Mouse (Mus musculus) neural tube, embryonic 12.5 days (tissue): ENCODE results near the gene Pxdn. TPM values are rescaled to one million over a fixed set of nuclear protein-coding genes. Genes with fewer than 3 reads are reported as not detected.

Source experiments
- ATAC-seq: fragments of 200-750 bp; cut with Nextera tagmentation; 2 replicates; pipeline ENCODE4 v1.8.0; 2017; ENCODE audit warnings: low read depth, mild to moderate bottlenecking, moderate TSS enrichment, moderate library complexity; ENCODE audit not compliant: low FRiP score
- H3K27ac ChIP-seq: fragments of 300-500 bp; sonication (generic); 2 replicates; pipeline ENCODE4 v1.5.1; 2016
- H3K27me3 ChIP-seq: fragments of 300-500 bp; sonication (generic); replicated peaks from 2 replicates; pipeline ENCODE4 v1.6.1; 2016; ENCODE audit warnings: mild to moderate bottlenecking
- H3K36me3 ChIP-seq: fragments of 300-500 bp; sonication (generic); 2 replicates; pipeline ENCODE4 v1.6.1; 2016; ENCODE audit warnings: mild to moderate bottlenecking
- H3K4me1 ChIP-seq: fragments of 300-500 bp; sonication (generic); 2 replicates; pipeline ENCODE4 v1.6.1; 2016
- H3K4me2 ChIP-seq: fragments of 300-500 bp; sonication (generic); replicated peaks from 2 replicates; pipeline ENCODE4 v1.6.1; 2016; ENCODE audit warnings: mild to moderate bottlenecking
- H3K4me3 ChIP-seq: fragments of 300-500 bp; sonication (generic); 2 replicates; pipeline ENCODE4 v1.5.1; 2016
- H3K9ac ChIP-seq: fragments of 300-500 bp; sonication (generic); 2 replicates; pipeline ENCODE4 v1.6.1; 2016; ENCODE audit warnings: mild to moderate bottlenecking
- H3K9me3 ChIP-seq: fragments of 300-500 bp; sonication (generic); 2 replicates; pipeline ENCODE4 v1.6.1; 2016; ENCODE audit warnings: mild to moderate bottlenecking
- WGBS: fragments of 180-500 bp; shearing (Covaris S2); methylation state at CpG from one replicate; pipeline ENCODE4 v1.1.7; 2016; 5-methylcytosine and 5-hydroxymethylcytosine counted together
- polyA plus RNA-seq: library from polyadenylated mRNA; unstranded; fragments of >200 nt; fragmentation: Nextera tagmentation; extraction: Ambion mirVana; gene quantifications from 2 replicates; pipeline ENCODE4 v1.2.1, GENCODE M21; 2016

The Pxdn gene
- polyA plus RNA-seq, 1 experiment from 2014 or later, result 74.1 TPM

DNA sequence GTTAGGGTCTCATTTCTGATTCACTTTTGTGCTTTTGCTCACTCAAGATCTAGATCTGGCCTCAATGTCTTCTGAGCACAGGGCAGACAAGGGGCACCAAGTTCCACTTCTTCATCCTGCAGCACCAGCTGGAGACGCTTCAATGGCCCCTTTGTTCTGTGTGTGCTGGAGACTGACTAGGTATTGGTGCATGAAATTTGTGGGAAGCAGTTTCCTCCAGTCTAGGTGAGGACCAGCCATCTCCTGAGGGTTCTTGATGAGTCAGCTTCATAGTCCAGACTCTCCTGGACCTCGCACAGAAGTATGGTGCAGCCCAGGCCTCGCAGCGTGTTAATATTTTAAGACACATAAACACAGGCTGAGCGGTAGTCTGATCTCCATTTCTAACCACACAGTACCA is 97.3 kb downstream of the Pxdn start:
- no peak overlapping the region for H3K9ac ChIP-seq
- H3K27me3 ChIP-seq, result no peaks in the 10 kb centered on the region
- H3K4me1 ChIP-seq, result peaks cover 18% of the 10 kb centered on the region
- no peak overlapping the region for H3K4me2 ChIP-seq
- no peak overlapping the region for H3K4me3 ChIP-seq
- no peak for ATAC-seq
- 83% methylated on average over 5 of the region's 5 CpGs for WGBS
- H3K27ac ChIP-seq, result no peak overlapping the region
- no peaks in the 10 kb centered on the region for H3K36me3 ChIP-seq
- H3K9me3 ChIP-seq, result no peaks in the 10 kb centered on the region

- 33% methylated on average over 1 of the region's 1 CpGs for WGBS
- ATAC-seq, result no peak
- Histone ChIP-seq H3K9ac (no peak overlapping the region), H3K9me3 (no peaks in the 10 kb centered on the region), H3K4me2 (no peak overlapping the region), H3K36me3 (no peaks in the 10 kb centered on the region), H3K4me1 (peaks cover 18% of the 10 kb centered on the region), H3K27ac (no peak overlapping the region), H3K4me3 (no peak overlapping the region), H3K27me3 (no peaks in the 10 kb centered on the region)
Observed at GRCm38 (mm10) chr12:30035406-30035805, 98.0 kb downstream of the Pxdn start.

DNA sequence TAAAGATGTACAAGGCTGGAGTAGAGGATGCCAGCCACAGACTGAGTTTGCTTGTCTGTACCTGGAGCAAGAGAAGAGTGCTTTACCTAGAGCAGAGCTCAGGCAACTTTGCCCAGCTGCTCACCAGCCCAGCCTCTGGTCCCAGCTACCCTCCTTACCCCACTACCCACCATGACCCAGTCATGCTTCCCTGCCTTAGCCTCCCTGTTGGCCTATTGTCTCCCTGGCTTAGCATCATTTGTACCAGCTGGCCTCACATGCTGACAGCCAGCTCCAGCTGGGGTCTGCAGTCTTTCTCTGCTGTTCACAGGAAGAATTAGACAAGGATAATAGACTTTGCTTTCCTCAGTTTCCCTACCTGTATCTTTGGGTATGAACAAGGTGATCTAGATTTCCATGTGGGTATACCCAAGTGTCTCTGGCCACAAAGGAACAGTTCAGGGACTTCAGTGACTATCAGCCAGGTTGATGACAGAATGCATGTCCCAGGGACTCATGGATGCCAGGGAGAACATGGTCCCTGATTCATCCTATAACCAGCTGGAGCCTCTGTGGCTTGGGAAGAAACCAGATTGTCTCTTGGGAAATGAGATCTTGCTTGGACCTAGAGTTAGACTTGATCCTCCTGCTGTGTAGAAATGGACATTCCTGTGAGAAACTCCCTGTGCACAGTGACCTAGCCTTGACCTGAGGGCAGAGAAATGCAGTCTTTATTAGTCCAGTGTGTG is 98.6 kb downstream of the Pxdn start:
- Histone ChIP-seq H3K36me3 (no peaks in the 10 kb centered on the region), H3K4me2 (no peak overlapping the region), H3K9ac (no peak overlapping the region), H3K27ac (no peak overlapping the region), H3K9me3 (no peaks in the 10 kb centered on the region), H3K27me3 (no peaks in the 10 kb centered on the region), H3K4me3 (no peak overlapping the region), H3K4me1 (peaks cover 18% of the 10 kb centered on the region)
- no peak for ATAC-seq

DNA sequence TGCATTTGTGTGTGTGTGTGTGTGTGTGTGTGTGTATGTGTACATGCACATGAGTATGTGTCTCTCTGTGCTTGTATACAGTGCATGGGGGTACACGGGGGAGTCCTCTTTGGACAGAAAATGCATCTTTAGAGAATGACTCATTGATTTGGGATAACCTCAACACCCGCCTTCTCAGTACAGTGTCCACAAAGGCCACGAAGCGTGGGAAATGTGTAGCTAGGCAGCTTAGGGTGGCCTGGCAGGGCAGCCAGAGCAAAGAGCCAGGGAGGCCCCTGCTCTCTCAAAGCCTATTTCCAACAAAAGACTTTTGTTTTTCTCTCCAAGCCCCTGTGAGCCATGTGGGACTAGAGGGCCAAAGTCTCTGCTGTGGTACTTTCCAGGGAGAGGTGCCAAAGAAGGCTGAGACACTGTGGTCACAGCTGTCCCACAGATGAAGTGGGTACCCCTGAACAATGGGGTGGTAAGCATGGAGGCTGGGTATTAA is 99.2 kb downstream of the Pxdn start:
- H3K9me3 ChIP-seq, result no peaks in the 10 kb centered on the region

DNA sequence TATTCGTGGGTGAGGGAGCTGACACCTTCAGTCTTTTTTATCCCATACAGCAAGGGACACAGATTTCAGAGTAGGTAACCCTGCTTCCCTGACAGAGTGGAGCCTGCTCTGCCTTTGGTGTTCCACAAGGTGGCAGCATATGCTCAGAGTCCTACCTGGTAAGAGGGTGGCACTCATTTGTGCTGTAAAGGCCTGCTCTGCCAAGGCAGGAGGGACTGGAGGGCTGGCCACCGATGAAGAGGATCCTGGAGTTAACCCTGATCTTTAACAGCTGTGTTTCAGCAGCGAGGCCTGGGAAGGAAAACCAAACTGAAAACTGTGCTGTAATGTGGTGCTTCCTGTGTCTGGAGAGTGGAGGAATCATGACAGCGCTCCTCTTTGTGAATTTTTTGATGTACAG is 102.2 kb downstream of the Pxdn start:
- Histone ChIP-seq H3K9me3 (no peaks in the 10 kb centered on the region), H3K27me3 (no peaks in the 10 kb centered on the region), H3K4me1 (peaks cover 18% of the 10 kb centered on the region), H3K4me2 (no peak overlapping the region), H3K9ac (no peak overlapping the region), H3K36me3 (no peaks in the 10 kb centered on the region), H3K27ac (no peak overlapping the region), H3K4me3 (no peak overlapping the region)
- 46% methylated on average over 4 of the region's 4 CpGs for WGBS
- 0 out of 2 replicates have a peak, but pooled peaks have one; percentile 31 for ATAC-seq

More for the DNA sequence above, 99.2 kb downstream of the Pxdn start:
- Histone ChIP-seq H3K27ac (no peak overlapping the region), H3K27me3 (no peaks in the 10 kb centered on the region), H3K4me2 (no peak overlapping the region), H3K4me1 (peaks cover 18% of the 10 kb centered on the region), H3K4me3 (no peak overlapping the region), H3K36me3 (no peaks in the 10 kb centered on the region), H3K9ac (no peak overlapping the region)
- WGBS, result 52% methylated on average over 4 of the region's 4 CpGs
- peak; percentile 46 for ATAC-seq

DNA sequence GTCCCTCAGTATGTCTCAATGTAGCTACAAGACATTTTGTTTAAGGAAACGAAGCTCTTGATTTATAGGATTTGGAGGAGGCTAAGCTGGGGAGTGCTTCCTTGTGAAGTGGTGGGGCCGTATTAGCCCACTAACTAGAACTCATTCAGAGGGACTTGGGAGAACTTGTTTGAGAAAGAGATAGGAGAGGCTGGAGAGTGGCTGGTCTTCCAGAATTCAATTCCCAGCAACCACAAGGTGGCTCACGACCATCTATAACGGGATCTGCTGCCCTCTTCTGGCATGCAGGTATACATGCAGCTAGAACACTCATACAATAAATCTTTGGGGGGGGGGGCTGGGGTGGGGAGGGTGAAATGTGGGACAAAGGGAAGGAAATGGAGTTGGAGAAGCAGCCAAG is 102.7 kb downstream of the Pxdn start:
- Histone ChIP-seq H3K27me3 (no peaks in the 10 kb centered on the region), H3K36me3 (no peaks in the 10 kb centered on the region), H3K4me2 (no peak overlapping the region), H3K27ac (no peak overlapping the region), H3K9me3 (no peaks in the 10 kb centered on the region), H3K4me3 (no peak overlapping the region), H3K9ac (no peak overlapping the region), H3K4me1 (peaks cover 18% of the 10 kb centered on the region)
- ATAC-seq, result no peak
- WGBS, result 20% methylated on average over 4 of the region's 4 CpGs

- Histone ChIP-seq H3K4me2 (no peak overlapping the region), H3K4me3 (no peak overlapping the region), H3K27ac (no peak overlapping the region), H3K4me1 (no peaks in the 10 kb centered on the region), H3K27me3 (no peaks in the 10 kb centered on the region), H3K9me3 (no peaks in the 10 kb centered on the region), H3K36me3 (no peaks in the 10 kb centered on the region), H3K9ac (no peak overlapping the region)
- WGBS, result 89% methylated on average over 6 of the region's 6 CpGs
- ATAC-seq, result no peak
Observed at GRCm38 (mm10) chr12:30048848-30049247, 111.4 kb downstream of the Pxdn start.

DNA sequence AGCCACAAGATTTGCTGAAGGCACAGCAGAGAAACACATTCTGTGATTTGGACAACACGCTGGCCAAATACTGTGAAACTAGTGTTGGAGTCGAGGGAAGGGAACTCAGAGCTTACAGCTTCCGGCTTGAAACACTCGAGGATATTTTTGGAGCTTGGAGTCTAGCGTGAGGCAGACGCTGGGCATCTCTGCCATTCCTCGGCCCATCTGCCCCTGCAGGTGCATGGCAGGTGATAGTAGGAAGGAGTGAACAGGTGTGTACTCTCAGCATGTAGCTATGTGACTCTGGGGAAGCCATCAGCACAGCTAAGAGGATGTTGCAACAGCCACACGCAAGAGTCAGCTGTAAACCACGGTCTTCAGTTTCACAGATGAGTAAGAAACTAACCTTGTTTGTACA is 112.4 kb downstream of the Pxdn start:
- Histone ChIP-seq H3K9me3 (no peaks in the 10 kb centered on the region), H3K27ac (no peak overlapping the region), H3K4me2 (no peak overlapping the region), H3K9ac (no peak overlapping the region), H3K27me3 (no peaks in the 10 kb centered on the region), H3K4me1 (no peaks in the 10 kb centered on the region), H3K4me3 (no peak overlapping the region), H3K36me3 (no peaks in the 10 kb centered on the region)
- no peak for ATAC-seq
- 81% methylated on average over 9 of the region's 9 CpGs for WGBS

DNA sequence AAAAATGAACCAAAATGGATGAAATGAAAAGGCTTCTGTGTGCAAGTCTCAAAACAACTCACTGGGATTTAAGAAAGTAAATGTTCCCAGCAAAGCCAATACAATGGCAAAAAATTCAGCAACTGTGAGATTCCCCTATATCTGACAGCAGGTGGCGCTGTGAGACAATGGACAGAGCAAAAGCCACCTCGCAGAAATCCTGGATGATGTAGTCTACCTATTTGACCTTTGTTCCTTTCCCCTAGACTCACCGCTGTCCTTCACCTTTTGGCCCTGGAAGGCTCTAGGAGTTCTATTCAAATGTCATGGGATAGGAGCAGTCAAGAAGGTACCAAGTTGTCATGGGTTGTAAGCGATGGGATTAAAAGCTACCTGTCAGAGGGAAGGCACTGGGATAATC is 112.8 kb downstream of the Pxdn start:
- Histone ChIP-seq H3K27me3 (no peaks in the 10 kb centered on the region), H3K27ac (no peak overlapping the region), H3K36me3 (no peaks in the 10 kb centered on the region), H3K4me3 (no peak overlapping the region), H3K4me1 (no peaks in the 10 kb centered on the region), H3K4me2 (no peak overlapping the region), H3K9ac (no peak overlapping the region), H3K9me3 (no peaks in the 10 kb centered on the region)
- WGBS, result 20% methylated on average over 4 of the region's 4 CpGs
- ATAC-seq, result 0 out of 2 replicates have a peak, but pooled peaks have one; percentile 41

- Histone ChIP-seq H3K4me1 (no peaks in the 10 kb centered on the region), H3K36me3 (no peaks in the 10 kb centered on the region), H3K9ac (no peak overlapping the region), H3K27me3 (no peaks in the 10 kb centered on the region), H3K4me2 (no peak overlapping the region), H3K27ac (no peak overlapping the region), H3K9me3 (no peaks in the 10 kb centered on the region), H3K4me3 (no peak overlapping the region)
- 90% methylated on average over 11 of the region's 11 CpGs for WGBS
- no peak for ATAC-seq
Observed at GRCm38 (mm10) chr12:30054761-30055540, 117.5 kb downstream of the Pxdn start.

GRCm38 (mm10) chr12:30058044-30058443 is 120.6 kb downstream of the Pxdn start:
- Histone ChIP-seq H3K36me3 (no peaks in the 10 kb centered on the region), H3K27me3 (no peaks in the 10 kb centered on the region), H3K9ac (no peak overlapping the region), H3K4me3 (no peak overlapping the region), H3K27ac (no peak overlapping the region), H3K9me3 (no peaks in the 10 kb centered on the region), H3K4me2 (no peak overlapping the region), H3K4me1 (no peaks in the 10 kb centered on the region)
- WGBS, result 83% methylated on average over 6 of the region's 6 CpGs
- ATAC-seq, result no peak

GRCm38 (mm10) chr12:30061503-30062117 is 124.2 kb downstream of the Pxdn start:
- Histone ChIP-seq H3K27me3 (no peaks in the 10 kb centered on the region), H3K27ac (no peak overlapping the region), H3K9ac (no peak overlapping the region), H3K4me2 (no peak overlapping the region), H3K4me3 (no peak overlapping the region), H3K9me3 (no peaks in the 10 kb centered on the region), H3K36me3 (no peaks in the 10 kb centered on the region), H3K4me1 (no peaks in the 10 kb centered on the region)
- 34% methylated on average over 1 of the region's 1 CpGs for WGBS
- no peak for ATAC-seq
